Mouse (Mus musculus) ES-Bruce4 (cell line): ENCODE measurements around the gene Pla2g2d. TPM values are rescaled to one million over a fixed set of nuclear protein-coding genes. Genes with fewer than 3 reads are reported as not detected.

Experiments used
- H3K27ac ChIP-seq: 2 replicates; pipeline ENCODE4 v1.5.1; 2012; ENCODE audit warnings: low read length, inconsistent platforms; ENCODE audit not compliant: insufficient read depth
- H3K27me3 ChIP-seq: 2 replicates; pipeline ENCODE4 v1.6.1; 2012; ENCODE audit warnings: mild to moderate bottlenecking, low read length, inconsistent platforms; ENCODE audit not compliant: control insufficient read depth, poor library complexity, insufficient read depth, severe bottlenecking
- H3K36me3 ChIP-seq: 2 replicates; pipeline ENCODE4 v1.6.1; 2012; ENCODE audit warnings: inconsistent platforms, mild to moderate bottlenecking, low read length, moderate library complexity; ENCODE audit not compliant: control insufficient read depth, poor library complexity, insufficient read depth, severe bottlenecking
- H3K4me1 ChIP-seq: one replicate; pipeline ENCODE4 v1.8.1; 2011; ENCODE audit warnings: low read length; ENCODE audit not compliant: control insufficient read depth, insufficient read depth
- H3K4me3 ChIP-seq: 2 replicates; pipeline ENCODE4 v1.5.1; 2011; ENCODE audit warnings: low read depth, mild to moderate bottlenecking, low read length
- H3K9ac ChIP-seq: 2 replicates; pipeline ENCODE4 v1.6.1; 2012; ENCODE audit warnings: low read depth, mild to moderate bottlenecking, inconsistent platforms; ENCODE audit not compliant: poor library complexity, severe bottlenecking
- H3K9me3 ChIP-seq: replicated peaks from 2 replicates; pipeline ENCODE4 v1.6.1; 2012; ENCODE audit warnings: mild to moderate bottlenecking, low read length, inconsistent platforms; ENCODE audit not compliant: control insufficient read depth, poor library complexity, insufficient read depth, severe bottlenecking
- CTCF ChIP-seq: IDR thresholded peaks from one replicate; pipeline ENCODE4 v1.8.1; 2011; ENCODE audit warnings: low read depth, low read length
- EP300 ChIP-seq: IDR thresholded peaks from 2 replicates; pipeline ENCODE4 v1.6.1; 2011; ENCODE audit warnings: low read depth, low read length; ENCODE audit not compliant: insufficient read depth
- POLR2A ChIP-seq: IDR thresholded peaks from one replicate; pipeline ENCODE4 v1.8.1; 2011; ENCODE audit warnings: low read length; ENCODE audit not compliant: insufficient read depth
- polyA plus RNA-seq: library from polyadenylated mRNA; stranded (reverse); fragments of >200 nt; gene quantifications from 2 replicates; pipeline ENCODE4 v1.2.4, GENCODE M21; 2011; ENCODE audit warnings: low read depth; ENCODE audit not compliant: missing spikeins, insufficient read depth, insufficient read length

Gene Pla2g2d
- polyA plus RNA-seq = 0.41 and 0.55 TPM in 2 replicates

DNA sequence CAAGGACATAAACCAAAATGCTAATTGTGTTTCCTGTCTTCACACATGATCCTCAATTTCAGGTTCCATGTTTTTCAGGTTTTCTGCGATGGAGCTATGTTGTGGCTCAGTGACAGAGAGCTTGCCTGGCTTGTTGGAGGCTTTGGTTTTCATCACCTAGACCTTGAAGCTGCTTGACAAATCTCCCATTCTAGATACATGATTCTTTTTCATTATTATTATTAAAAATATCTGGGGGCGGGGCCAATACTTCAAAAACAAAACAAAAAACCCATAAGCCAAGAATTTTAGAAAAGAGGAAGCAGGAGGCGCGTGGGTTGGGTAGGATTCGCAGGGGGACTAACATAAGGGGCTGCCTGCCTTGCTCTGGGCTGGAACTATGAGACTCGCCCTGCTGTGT, at the start of gene Pla2g2d:
Pla2g2d (plus strand) TSS at position 301 of the 400 bp plus-strand sequence.
- H3K27ac ChIP-seq = no peak within 1 kb of the TSS
- TF ChIP-seq CTCF (no peak), EP300 (no peak)
- no peaks in the 10 kb centered on the region for H3K27me3 ChIP-seq
- H3K4me1 ChIP-seq = peaks cover 2% of the 10 kb centered on the region
- H3K4me3 ChIP-seq = no peak within 1 kb of the TSS
- no peaks in the 10 kb centered on the region for H3K9me3 ChIP-seq
- H3K9ac ChIP-seq = no peak within 1 kb of the TSS
- no peaks in the 10 kb centered on the region for H3K36me3 ChIP-seq

GRCm38 (mm10) chr4:138725751-138726150, 49.8 kb upstream of the Pla2g2d start:
- no peaks in the 10 kb centered on the region for H3K9me3 ChIP-seq
- H3K4me1 ChIP-seq = peaks cover 3% of the 10 kb centered on the region
- H3K36me3 ChIP-seq = no peaks in the 10 kb centered on the region
- no peak overlapping the region for H3K27ac ChIP-seq
- no peak overlapping the region for H3K4me3 ChIP-seq
- no peak overlapping the region for H3K9ac ChIP-seq
- no peaks in the 10 kb centered on the region for H3K27me3 ChIP-seq
- no peak for TF ChIP-seq POLR2A
- no peak for TF ChIP-seq EP300
- no peak for TF ChIP-seq CTCF

DNA sequence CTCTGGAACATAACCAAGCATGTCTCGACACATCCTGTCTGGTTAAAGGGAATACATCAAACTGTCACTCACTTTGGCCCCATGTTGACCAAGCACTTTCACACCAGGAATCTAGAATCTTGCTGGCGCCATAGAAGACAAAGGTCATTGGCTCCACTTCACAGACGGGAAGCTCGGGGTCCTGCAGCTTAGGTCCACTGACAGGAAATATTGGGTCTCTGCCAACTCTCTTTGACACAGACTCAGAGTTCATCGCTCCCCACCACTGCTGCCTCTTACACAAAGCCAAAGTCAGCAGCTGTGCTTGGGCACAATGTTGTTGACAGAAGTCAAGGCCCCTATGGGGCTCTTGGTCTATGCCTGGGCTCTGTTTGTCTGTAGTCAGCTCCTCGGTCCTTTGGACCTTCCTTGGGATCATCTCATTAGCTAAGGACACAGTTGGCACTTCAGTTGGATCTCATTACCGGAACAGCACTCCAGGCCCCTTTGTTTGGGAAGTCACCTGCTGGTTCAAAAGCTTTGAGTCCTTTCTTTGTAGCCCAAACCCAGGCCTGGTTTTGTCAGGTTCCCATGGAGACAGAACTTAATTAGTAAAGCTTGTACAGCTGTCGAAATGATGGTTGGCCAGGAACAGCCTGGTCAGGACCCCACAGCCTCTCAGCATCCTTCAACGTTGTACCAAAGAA, 46.4 kb upstream of the Pla2g2d start:
- Histone ChIP-seq H3K36me3 (no peaks in the 10 kb centered on the region), H3K27ac (no peak overlapping the region), H3K9ac (no peak overlapping the region), H3K4me1 (peaks cover 3% of the 10 kb centered on the region), H3K27me3 (no peaks in the 10 kb centered on the region), H3K9me3 (no peaks in the 10 kb centered on the region), H3K4me3 (no peak overlapping the region)
- TF ChIP-seq CTCF = no peak
- TF ChIP-seq POLR2A = no peak
- TF ChIP-seq EP300 = no peak

DNA sequence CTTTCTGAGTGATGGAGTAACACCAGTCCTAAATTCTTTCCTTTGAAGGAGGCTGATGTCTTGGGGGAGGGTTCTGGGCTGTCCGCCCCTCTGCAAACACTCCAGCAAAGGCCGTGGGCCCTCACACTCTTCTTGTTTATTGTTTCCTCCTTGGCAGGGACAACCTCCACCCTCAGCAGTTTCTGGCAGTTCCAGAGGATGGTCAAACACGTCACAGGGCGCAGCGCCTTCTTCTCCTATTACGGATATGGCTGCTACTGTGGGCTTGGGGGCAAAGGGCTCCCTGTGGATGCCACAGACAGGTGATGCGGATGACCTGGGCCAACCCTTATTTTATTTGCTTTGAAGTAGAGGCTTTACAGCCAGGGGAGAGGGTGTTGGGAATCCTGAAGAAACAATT, 41.4 kb upstream of the Pla2g2d start:
- no peak overlapping the region for H3K27ac ChIP-seq
- TF ChIP-seq POLR2A (no peak), EP300 (no peak), CTCF (no peak)
- H3K36me3 ChIP-seq = no peaks in the 10 kb centered on the region
- no peaks in the 10 kb centered on the region for H3K4me1 ChIP-seq
- no peak overlapping the region for H3K4me3 ChIP-seq
- H3K9ac ChIP-seq = no peak overlapping the region
- no peaks in the 10 kb centered on the region for H3K27me3 ChIP-seq
- no peaks in the 10 kb centered on the region for H3K9me3 ChIP-seq

DNA sequence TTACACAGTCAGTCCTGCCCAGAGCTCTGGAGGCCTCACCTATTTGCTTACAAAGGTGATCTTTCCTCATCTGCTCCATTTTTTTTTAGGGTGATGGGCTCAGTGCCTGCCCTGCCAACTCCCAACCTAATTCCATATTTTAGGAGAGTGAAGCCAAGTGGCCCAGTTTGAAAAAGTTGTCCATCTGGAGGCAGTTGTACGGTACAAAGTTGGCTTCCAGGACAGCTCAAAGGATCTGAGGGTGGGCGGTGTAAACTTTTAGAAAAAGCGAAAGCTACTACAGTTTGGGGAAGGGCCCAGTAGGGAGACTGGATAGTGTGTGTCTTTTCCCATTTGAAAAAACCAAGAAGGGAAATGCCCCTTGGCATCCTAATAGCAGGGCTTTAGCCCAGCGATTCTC, 40.7 kb upstream of the Pla2g2d start:
- Histone ChIP-seq H3K4me3 (no peak overlapping the region), H3K36me3 (no peaks in the 10 kb centered on the region), H3K27ac (no peak overlapping the region), H3K27me3 (no peaks in the 10 kb centered on the region), H3K9ac (no peak overlapping the region), H3K9me3 (no peaks in the 10 kb centered on the region), H3K4me1 (no peaks in the 10 kb centered on the region)
- no peak for TF ChIP-seq CTCF
- TF ChIP-seq EP300 = no peak
- no peak for TF ChIP-seq POLR2A

- H3K4me1 ChIP-seq = no peaks in the 10 kb centered on the region
- H3K36me3 ChIP-seq = no peaks in the 10 kb centered on the region
- TF ChIP-seq CTCF = no peak
- H3K4me3 ChIP-seq = no peak within 1 kb of the TSS
- H3K9me3 ChIP-seq = no peaks in the 10 kb centered on the region
- no peak within 1 kb of the TSS for H3K27ac ChIP-seq
- H3K9ac ChIP-seq = no peak within 1 kb of the TSS
- H3K27me3 ChIP-seq = no peaks in the 10 kb centered on the region
These were observed 38.5 kb upstream of the Pla2g2d start, which contains the start of gene Ubxn10 for GRCm38 (mm10) chr4:138737031-138737430. Gene Ubxn10 (minus strand): TSS chr4:138737167.
